Mouse (Mus musculus) lung, postnatal 4 days (tissue): Measurements from ENCODE around the gene Adcy5.

Experiments
- DNase-seq, 2 experiments: peaks; one replicate each; pipeline ENCODE4 v3.0.0; 2021

Adcy5 gene

DNA sequence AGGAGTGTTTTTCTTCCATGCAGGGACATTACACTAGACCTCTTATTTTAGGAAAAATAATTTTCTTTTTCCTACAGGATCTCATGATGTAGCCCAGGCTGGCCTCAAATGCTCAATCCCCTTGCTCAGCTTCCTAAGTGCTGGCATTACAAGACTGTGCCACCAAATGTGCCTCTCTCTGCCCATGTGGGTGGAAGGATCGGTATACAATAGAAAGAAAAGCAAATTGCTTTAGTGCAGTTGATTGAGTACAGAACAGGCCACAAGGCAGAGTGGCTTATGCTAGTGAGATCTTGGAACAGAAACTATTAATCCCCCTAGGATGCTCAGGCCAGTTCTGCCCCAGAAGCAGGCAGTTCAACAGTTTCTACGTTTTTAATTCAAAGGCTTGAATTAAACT, 165.1 kb downstream of the Adcy5 start:
- no peak for DNase-seq

DNA sequence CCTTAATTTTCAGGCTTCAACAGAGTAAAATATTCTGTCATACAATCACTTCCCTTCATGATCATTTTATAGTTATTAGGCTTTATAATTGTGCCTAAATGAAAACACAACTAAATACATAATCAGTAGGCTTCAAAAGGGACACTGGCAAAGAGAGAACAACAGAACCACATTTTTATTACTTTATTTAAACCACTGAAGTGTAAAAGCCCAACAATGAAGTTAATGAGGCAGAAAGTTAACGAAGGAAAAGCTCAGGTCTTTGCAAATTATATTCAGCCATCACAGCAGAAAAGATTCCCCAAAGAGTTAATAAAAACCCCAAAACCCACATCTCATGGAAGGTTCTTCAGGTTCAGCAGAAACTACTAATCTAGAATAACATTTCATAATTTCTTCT, 175.8 kb downstream of the Adcy5 start:
- DNase-seq: no peak
